Mouse (Mus musculus): Measurements from ENCODE around the gene Btbd8.

GRCm38 (mm10) chr5:107556969-107557368 is 119.2 kb downstream of the Btbd8 start:
- TF ChIP-seq CTCF (IDR thresholded peaks at IDR 0.05; ENCODE audit: insufficient read depth, low read length) (no peak), POLR2A (IDR thresholded peaks at IDR 0.05; ENCODE audit: borderline replicate concordance, extremely low read depth, low read depth, low read length) (no peak)
